Comparison of ENCODE assay signal across 1 mouse cellular context in the genomic region with DNA sequence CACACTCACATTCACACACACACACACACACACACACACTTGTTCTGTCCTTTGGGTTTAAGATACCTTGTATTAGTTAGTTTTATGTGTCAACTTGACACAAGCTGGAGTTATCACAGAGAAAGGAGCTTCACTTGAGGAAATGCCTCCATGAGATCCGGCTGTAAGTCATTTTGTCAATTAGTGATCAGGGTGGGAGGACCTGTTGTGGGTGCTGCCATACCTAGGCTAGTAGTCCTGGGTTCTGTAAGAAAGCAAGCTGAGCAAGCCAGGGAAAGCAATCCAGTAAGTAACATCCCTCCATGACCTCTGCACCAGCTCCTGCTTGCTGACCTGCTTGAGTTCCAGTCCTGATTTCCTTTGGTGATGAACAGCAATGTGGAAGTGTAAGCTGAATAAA.
TF ChIP-seq lines count a peak whose summit lies in the region.

No protein-coding gene starts in this region.

TF ChIP-seq in CH12.LX, 34 proteins besides CTCF, POLR2A, EP300 and RAD21:
- TF ChIP-seq TCF12 (IDR thresholded peaks at IDR 0.05; ENCODE audit: low read depth, low read length) = 0 out of 2 replicates have a peak, but pooled peaks have one; percentile 12
